Mouse (Mus musculus) cortical plate, adult 2 months (tissue): ENCODE results near the gene Gm10837. TPM values are rescaled to one million over a fixed set of nuclear protein-coding genes. Genes with fewer than 3 reads are reported as not detected.
"Not testable (repeated sequence)": the region's sequence is repeated elsewhere in the genome, so short reads cannot be mapped to it uniquely, and the experiment has no call there.

Experiments used
- H3K27ac ChIP-seq: fragments of 200-500 bp; 2 replicates; pipeline ENCODE4 v1.5.1; 2012; ENCODE audit warnings: low read length, control low read depth, inconsistent platforms; ENCODE audit not compliant: insufficient read depth
- H3K4me1 ChIP-seq: fragments of 200-500 bp; 2 replicates; pipeline ENCODE4 v1.6.1; 2011; ENCODE audit warnings: low read length; ENCODE audit not compliant: control insufficient read depth, insufficient read depth
- H3K4me3 ChIP-seq: fragments of 200-500 bp; 2 replicates; pipeline ENCODE4 v1.5.1; 2011; ENCODE audit warnings: mild to moderate bottlenecking, low read length, control low read depth; ENCODE audit not compliant: insufficient read depth
- CTCF ChIP-seq: fragments of 200-500 bp; IDR thresholded peaks from 2 replicates; pipeline ENCODE4 v1.5.1; 2011; ENCODE audit warnings: mild to moderate bottlenecking, control low read depth, low read length; ENCODE audit not compliant: insufficient read depth; ENCODE audit errors: extremely low read depth
- POLR2A ChIP-seq: fragments of 200-500 bp; IDR thresholded peaks from 2 replicates; pipeline ENCODE4 v1.6.1; 2011; ENCODE audit warnings: mild to moderate bottlenecking, low read length, control low read depth; ENCODE audit not compliant: insufficient read depth; ENCODE audit errors: extremely low read depth
- polyA plus RNA-seq: library from polyadenylated mRNA; depleted of rRNA; stranded (reverse); fragments of >200 nt; gene quantifications from 2 replicates; pipeline ENCODE4 v1.2.3, GENCODE M21; 2012

Gene Gm10837
- polyA plus RNA-seq, 1 experiment, result not detected

DNA sequence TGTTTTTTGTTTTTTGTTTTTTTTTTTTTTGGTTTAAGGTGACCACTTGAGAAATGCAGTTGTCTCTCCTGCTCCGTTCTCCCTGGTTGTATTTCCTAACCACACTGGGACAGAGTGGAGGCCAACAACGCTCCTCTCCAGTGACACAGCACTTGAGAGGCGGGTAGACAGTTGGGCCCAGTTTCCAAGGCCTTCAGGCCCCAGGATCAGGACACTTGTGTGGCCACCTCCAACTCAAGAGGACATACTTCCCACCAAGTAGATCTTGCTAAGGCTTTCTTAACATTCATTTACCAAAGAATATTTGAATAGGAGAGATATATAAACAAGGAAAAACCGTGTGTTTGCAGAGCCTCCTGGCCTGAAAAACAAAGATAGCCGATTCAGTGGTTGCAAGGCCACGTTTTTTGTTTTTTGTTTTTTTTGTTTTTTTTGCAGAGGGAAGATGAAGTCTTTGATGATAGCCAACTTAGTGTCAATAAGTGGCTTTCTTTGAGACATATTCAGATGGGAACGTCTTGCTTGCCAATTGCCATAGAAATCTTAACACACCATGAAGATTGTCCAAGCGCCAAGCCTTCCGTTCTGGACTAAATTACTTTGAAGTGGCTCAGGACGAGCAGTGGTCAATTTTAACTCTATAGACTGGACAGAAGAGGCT is 35.4 kb upstream of the Gm10837 start:
- no peak overlapping the region for H3K27ac ChIP-seq
- no peak overlapping the region for H3K4me3 ChIP-seq
- no peaks in the 10 kb centered on the region for H3K4me1 ChIP-seq
- TF ChIP-seq CTCF, result no peak
- TF ChIP-seq POLR2A, result no peak

DNA sequence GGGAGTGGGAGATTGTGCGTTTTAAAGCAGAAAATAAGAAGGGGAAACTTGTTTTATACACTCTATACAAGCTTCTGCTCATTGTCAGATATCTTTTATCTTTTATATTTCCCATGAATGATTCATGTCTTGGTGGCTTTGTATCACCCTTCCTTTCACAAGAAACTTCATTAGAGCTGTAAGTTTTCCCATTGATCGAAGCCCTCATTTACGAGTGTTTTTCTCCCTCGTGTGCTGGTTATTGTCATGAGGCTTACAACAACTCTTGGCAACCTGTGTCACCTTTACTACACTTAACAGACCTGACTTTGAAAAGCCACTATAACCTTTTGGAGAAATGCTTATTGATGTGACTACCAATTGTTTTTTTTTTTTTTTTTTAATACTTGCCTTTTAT is 34.8 kb upstream of the Gm10837 start:
- Histone ChIP-seq H3K27ac (no peak overlapping the region), H3K4me3 (no peak overlapping the region), H3K4me1 (no peaks in the 10 kb centered on the region)
- no peak for TF ChIP-seq POLR2A

GRCm38 (mm10) chr14:122459332-122459731 is 31.1 kb upstream of the Gm10837 start:
- H3K4me3 ChIP-seq, H3K4me1 ChIP-seq, H3K27ac ChIP-seq: not testable (repeated sequence)

DNA sequence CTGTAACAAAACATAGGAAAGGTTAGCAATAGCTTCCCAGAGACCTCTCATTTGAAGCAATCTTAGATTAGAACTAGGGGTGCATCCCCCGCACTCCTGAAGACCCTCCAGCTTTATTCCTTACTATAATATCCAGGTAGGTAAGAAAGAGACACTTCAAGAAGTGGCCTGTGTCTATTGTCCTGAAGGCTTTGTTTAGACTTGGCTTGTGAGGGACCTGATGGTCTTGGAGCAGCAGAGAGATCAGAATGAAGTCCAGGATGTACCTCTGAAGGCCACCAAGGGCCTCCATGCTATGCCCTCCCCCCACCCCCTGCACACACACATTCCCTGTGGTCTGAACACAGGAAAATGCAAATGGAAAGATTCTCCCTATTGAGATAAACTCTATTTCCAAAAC is 30.6 kb upstream of the Gm10837 start:
- no peak overlapping the region for H3K27ac ChIP-seq

DNA sequence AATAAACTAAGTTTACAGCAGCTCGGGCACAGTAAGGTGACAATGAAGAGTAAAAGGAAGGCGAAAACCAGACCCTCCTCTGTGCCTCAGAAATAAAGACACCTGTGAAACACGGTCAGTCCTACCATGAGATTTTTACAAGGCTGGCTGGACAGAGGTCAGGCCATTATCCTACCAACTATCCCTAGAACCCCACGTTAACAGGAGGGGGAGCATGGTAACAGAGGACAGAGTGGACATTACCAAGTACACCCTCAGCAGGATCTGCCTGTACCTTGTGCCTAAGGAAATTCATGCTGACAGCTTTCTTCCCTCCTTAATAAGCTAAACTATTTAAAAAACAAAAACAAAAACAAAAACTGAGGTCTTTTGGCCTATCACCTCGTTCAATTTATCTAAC is 30.2 kb upstream of the Gm10837 start:
- Histone ChIP-seq H3K4me1 (no peaks in the 10 kb centered on the region), H3K4me3 (no peak overlapping the region), H3K27ac (no peak overlapping the region)
- TF ChIP-seq CTCF (no peak), POLR2A (no peak)

More for the DNA sequence above, 30.6 kb upstream of the Gm10837 start:
- H3K4me3 ChIP-seq, result no peak overlapping the region
- no peak for TF ChIP-seq POLR2A
- no peak for TF ChIP-seq CTCF
- H3K4me1 ChIP-seq, result no peaks in the 10 kb centered on the region

DNA sequence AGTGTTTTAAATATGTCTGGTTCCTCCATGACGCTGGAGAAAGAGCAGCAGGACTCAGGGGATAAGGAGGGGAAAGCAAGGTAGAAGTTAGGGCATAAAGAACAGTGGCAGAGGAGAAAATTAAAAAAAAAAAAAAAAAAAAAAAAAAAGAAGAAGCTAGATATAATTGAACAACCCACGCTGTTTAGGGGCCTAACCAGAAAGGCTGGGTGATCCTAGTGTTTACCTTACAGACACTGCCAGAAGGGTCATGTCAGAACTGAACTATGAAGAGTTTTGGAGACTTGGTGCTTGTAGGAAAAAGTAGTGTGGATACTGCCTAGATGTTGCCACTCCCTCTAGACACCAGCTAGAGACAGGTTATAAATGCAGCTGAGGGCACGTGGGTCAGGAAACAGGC is 28.9 kb upstream of the Gm10837 start:
- no peaks in the 10 kb centered on the region for H3K4me1 ChIP-seq
- H3K27ac ChIP-seq, result peak overlapping the region; percentile 54; the same call in 1 of the 2 replicates
- H3K4me3 ChIP-seq, result 0 out of 2 replicates have a peak overlapping the region, but pooled peaks have one; percentile 11

DNA sequence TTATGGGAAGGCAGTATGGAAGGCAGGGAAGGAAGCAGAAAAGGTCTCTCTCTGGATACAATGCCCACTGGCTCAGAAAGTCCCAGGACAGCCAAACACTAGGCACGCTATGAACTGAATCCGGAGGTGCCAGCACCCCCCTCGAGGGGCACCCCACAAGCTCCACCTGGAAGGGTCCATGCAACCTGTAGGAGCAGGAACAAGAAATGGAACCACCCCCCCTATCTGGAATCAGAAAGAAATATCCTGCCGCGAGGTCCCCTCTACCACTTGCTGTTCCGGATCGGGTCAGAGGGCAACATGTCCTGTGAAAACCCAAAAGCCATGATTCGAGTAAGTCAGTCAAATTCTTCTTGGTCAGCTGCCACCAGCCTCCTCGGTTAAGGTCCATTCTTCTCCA is 28.4 kb upstream of the Gm10837 start:
- TF ChIP-seq CTCF, result no peak
- TF ChIP-seq POLR2A, result no peak
- Histone ChIP-seq H3K4me1 (no peaks in the 10 kb centered on the region), H3K4me3 (peak overlapping the region; percentile 11; the same call in 1 of the 2 replicates), H3K27ac (peak overlapping the region; percentile 54)

More for the DNA sequence above, 28.9 kb upstream of the Gm10837 start:
- TF ChIP-seq POLR2A, result no peak
- no peak for TF ChIP-seq CTCF

DNA sequence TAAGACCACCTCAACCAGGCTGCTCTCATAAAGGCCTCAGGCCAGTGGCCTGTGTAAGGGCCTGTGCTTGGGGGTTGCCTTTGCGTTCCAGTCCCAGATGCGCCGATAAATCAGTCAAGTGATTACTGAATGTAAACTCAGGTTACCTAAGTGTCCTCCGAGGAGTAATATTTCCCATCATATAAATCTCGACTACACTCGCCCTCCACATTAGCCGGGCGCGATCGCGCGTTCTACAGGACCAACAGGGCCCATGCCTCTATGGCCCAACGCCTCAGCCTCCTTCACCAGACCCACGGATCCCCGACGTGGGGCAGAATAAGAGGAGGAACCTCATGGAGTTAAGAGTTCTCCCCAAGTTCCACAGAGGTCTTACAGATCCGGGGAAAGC is 27.7 kb upstream of the Gm10837 start:
- TF ChIP-seq POLR2A (no peak), CTCF (no peak)
- Histone ChIP-seq H3K27ac (peak overlapping the region; percentile 95), H3K4me3 (peak overlapping the region; percentile 48), H3K4me1 (no peaks in the 10 kb centered on the region)

DNA sequence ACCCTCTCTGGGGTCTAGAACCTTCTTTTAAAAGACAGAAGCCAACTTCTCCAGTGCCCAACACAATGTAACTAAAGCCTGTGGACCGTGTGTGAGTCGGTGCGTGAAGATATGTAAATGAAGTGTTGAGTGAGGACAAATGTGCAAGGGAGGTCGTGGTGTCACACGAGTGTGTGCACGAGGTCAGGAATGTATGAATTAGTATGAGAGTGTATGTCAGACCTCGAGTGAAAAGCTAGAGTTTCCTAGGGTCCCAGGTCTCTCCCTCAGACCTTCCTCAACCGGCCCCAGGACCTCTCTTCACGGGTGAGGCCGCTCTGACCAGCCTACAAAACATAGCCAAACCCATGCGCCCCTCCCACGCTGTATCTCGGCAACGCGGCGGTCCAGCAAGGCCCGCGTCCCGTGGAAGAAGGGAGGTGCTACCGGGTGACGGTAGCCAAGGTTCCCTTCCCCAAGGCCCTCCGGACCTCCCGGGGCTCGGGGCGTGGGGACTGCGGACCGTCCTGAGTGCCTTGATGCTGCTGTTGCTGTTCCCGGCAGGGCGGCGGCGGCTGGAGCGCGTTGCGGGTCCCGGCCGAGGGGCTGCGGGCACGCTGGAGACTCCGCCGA is 27.2 kb upstream of the Gm10837 start:
- no peak for TF ChIP-seq CTCF
- no peak for TF ChIP-seq POLR2A
- no peaks in the 10 kb centered on the region for H3K4me1 ChIP-seq
- H3K4me3 ChIP-seq, result peak overlapping the region; percentile 48
- peak overlapping the region; percentile 95 for H3K27ac ChIP-seq

DNA sequence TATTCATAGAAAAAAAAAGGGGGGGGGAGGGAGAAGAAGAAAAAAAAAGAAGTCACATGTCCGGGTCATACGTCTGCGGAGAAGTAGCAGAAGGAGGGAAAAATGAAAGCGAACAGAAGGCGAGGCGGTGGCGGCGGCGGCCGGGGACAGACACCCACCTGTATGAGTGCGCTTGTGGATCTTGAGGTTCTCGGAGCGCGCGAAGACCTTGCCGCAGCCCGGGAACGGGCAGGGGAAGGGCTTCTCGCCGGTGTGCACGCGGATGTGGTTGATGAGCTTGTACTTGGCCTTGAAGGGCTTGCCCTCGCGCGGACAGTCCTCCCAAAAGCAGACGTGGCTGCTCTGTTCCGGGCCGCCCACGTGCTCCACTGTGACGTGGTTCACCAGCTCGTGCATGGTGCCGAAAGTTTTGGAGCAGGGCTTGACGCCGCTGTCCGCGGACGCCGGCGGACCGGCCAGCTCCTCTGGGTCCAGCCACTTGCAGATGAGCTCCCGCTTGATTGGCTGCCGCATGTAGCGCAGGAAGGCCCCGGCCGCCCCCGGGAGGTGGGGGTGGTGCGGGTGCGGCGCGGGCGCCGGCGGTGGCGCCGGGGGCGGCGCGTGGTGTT is 26.5 kb upstream of the Gm10837 start:
- peak overlapping the region; percentile 95 for H3K27ac ChIP-seq
- H3K4me3 ChIP-seq, result peak overlapping the region; percentile 48
- H3K4me1 ChIP-seq, result not testable (repeated sequence)

DNA sequence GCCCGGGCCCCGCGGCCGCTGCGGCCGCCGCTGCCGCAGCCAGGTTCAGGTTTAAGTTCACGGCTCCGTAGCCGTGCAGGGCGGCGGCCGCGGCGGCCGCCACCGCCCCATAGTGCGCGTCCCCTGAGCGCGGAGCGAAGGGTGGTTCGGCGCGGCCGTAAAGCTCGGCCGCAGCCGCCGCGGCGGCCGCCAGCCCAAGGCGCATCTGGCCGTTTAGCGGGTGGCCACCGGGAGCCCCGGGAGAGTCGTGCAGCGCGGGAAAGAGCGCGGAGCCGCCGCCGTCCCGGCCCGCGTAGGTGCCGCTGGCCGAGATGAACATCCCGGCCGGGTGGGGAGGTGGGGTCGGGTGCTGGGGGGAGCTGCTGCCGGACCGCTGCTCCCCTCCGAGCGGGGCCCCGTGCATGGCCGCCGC is 26.0 kb upstream of the Gm10837 start:
- Histone ChIP-seq H3K4me3 (peak overlapping the region; percentile 24), H3K4me1 (no peaks in the 10 kb centered on the region), H3K27ac (peak overlapping the region; percentile 93)
- TF ChIP-seq POLR2A (no peak), CTCF (no peak)
